Mouse (Mus musculus) liver, embryonic 14 days (tissue): Measurements from ENCODE around the gene Gpr142. TPM values are rescaled to one million over a fixed set of nuclear protein-coding genes. Genes with fewer than 3 reads are reported as not detected.

Experiments
- polyA plus RNA-seq: library from polyadenylated mRNA; depleted of rRNA; stranded (reverse); fragments of >200 nt; gene quantifications from 2 replicates; pipeline ENCODE4 v1.2.3, GENCODE M21; 2012; rRNA removed

Gene Gpr142
- polyA plus RNA-seq = not detected in 2 replicates

GRCm38 (mm10) chr11:114798624-114799023 is at the start of gene Gpr142:
Gene Gpr142, plus strand, starts transcription at chr11:114798924.

GRCm38 (mm10) chr11:114764820-114765818 is 33.6 kb upstream of the Gpr142 start, which contains the start of gene Kif19a:
Gene Kif19a, plus strand, starts transcription at chr11:114765388.

GRCm38 (mm10) chr11:114795848-114796322 is 2.8 kb upstream of the Gpr142 start, which contains the start of gene Btbd17:
Gene Btbd17, minus strand, starts transcription at chr11:114795945.

GRCm38 (mm10) chr11:114850452-114851268 is 51.9 kb downstream of the Gpr142 start, which contains the start of gene Gprc5c:
Gene Gprc5c, plus strand, starts transcription at chr11:114851152.

Other genes starting within 250 kb of the Gpr142 start
- 1,800 and 1,812 TPM in 2 replicates for gene Rpl38, start 130.4 kb upstream of the Gpr142 start, polyA plus RNA-seq
- 2.0 and 2.8 TPM in 2 replicates for gene Ttyh2, start 123.5 kb upstream of the Gpr142 start, polyA plus RNA-seq
- gene Dnaic2, start 71.5 kb upstream of the Gpr142 start, polyA plus RNA-seq = 0.02 and 0.03 TPM in 2 replicates
- 0.10 and 0.14 TPM in 2 replicates for gene Kif19a, start 33.5 kb upstream of the Gpr142 start, polyA plus RNA-seq
- 0.07 TPM in 1 of 2 replicates, not detected in the other for gene Btbd17, start 3.0 kb upstream of the Gpr142 start, polyA plus RNA-seq
- gene Gprc5c, start 52.2 kb downstream of the Gpr142 start, polyA plus RNA-seq = 4.4 and 5.2 TPM in 2 replicates
- 1.9 and 2.8 TPM in 2 replicates for gene Cd300a, start 91.1 kb downstream of the Gpr142 start, polyA plus RNA-seq
- gene Cd300lb, start 135.5 kb downstream of the Gpr142 start, polyA plus RNA-seq = 0.56 and 0.58 TPM in 2 replicates
- gene Cd300c, start 170.2 kb downstream of the Gpr142 start, polyA plus RNA-seq = 0.08 and 0.09 TPM in 2 replicates
- 0.85 and 1.1 TPM in 2 replicates for gene Cd300ld, start 191.0 kb downstream of the Gpr142 start, polyA plus RNA-seq
- 4.0 and 6.0 TPM in 2 replicates for gene Cd300c2, start 203.0 kb downstream of the Gpr142 start, polyA plus RNA-seq
- not detected in 2 replicates for gene Cd300ld2, start 217.3 kb downstream of the Gpr142 start, polyA plus RNA-seq
- gene Cd300ld4, start 228.1 kb downstream of the Gpr142 start, polyA plus RNA-seq = 0.07 TPM in 1 of 2 replicates, not detected in the other
- gene Cd300ld5, start 238.8 kb downstream of the Gpr142 start, polyA plus RNA-seq = 0.06 and 0.15 TPM in 2 replicates
- 0.53 and 0.97 TPM in 2 replicates for gene Cd300ld3, start 249.5 kb downstream of the Gpr142 start, polyA plus RNA-seq